Mouse (Mus musculus) ES-Bruce4 (cell line): Measurements from ENCODE around the gene Large1. TPM values are rescaled to one million over a fixed set of nuclear protein-coding genes. Genes with fewer than 3 reads are reported as not detected.

ENCODE experiments used
- H3K27ac ChIP-seq: 2 replicates; pipeline ENCODE4 v1.5.1; 2012; ENCODE audit warnings: low read length, inconsistent platforms; ENCODE audit not compliant: insufficient read depth
- H3K27me3 ChIP-seq: 2 replicates; pipeline ENCODE4 v1.6.1; 2012; ENCODE audit warnings: mild to moderate bottlenecking, low read length, inconsistent platforms; ENCODE audit not compliant: control insufficient read depth, poor library complexity, insufficient read depth, severe bottlenecking
- H3K36me3 ChIP-seq: 2 replicates; pipeline ENCODE4 v1.6.1; 2012; ENCODE audit warnings: inconsistent platforms, mild to moderate bottlenecking, low read length, moderate library complexity; ENCODE audit not compliant: control insufficient read depth, poor library complexity, insufficient read depth, severe bottlenecking
- H3K4me1 ChIP-seq: one replicate; pipeline ENCODE4 v1.8.1; 2011; ENCODE audit warnings: low read length; ENCODE audit not compliant: control insufficient read depth, insufficient read depth
- H3K4me3 ChIP-seq: 2 replicates; pipeline ENCODE4 v1.5.1; 2011; ENCODE audit warnings: low read depth, mild to moderate bottlenecking, low read length
- H3K9ac ChIP-seq: 2 replicates; pipeline ENCODE4 v1.6.1; 2012; ENCODE audit warnings: low read depth, mild to moderate bottlenecking, inconsistent platforms; ENCODE audit not compliant: poor library complexity, severe bottlenecking
- H3K9me3 ChIP-seq: replicated peaks from 2 replicates; pipeline ENCODE4 v1.6.1; 2012; ENCODE audit warnings: mild to moderate bottlenecking, low read length, inconsistent platforms; ENCODE audit not compliant: control insufficient read depth, poor library complexity, insufficient read depth, severe bottlenecking
- CTCF ChIP-seq: IDR thresholded peaks from one replicate; pipeline ENCODE4 v1.8.1; 2011; ENCODE audit warnings: low read depth, low read length
- EP300 ChIP-seq: IDR thresholded peaks from 2 replicates; pipeline ENCODE4 v1.6.1; 2011; ENCODE audit warnings: low read depth, low read length; ENCODE audit not compliant: insufficient read depth
- POLR2A ChIP-seq: IDR thresholded peaks from one replicate; pipeline ENCODE4 v1.8.1; 2011; ENCODE audit warnings: low read length; ENCODE audit not compliant: insufficient read depth
- polyA plus RNA-seq: library from polyadenylated mRNA; stranded (reverse); fragments of >200 nt; gene quantifications from 2 replicates; pipeline ENCODE4 v1.2.4, GENCODE M21; 2011; ENCODE audit warnings: low read depth; ENCODE audit not compliant: missing spikeins, insufficient read depth, insufficient read length

Large1 gene
- polyA plus RNA-seq, 1 experiment: 20.2 TPM

GRCm38 (mm10) chr8:72833112-72833511 lies 520.2 kb downstream of the Large1 start:
- Histone ChIP-seq H3K9ac (no peak overlapping the region), H3K4me3 (no peak overlapping the region), H3K27me3 (no peaks in the 10 kb centered on the region), H3K4me1 (no peaks in the 10 kb centered on the region), H3K36me3 (no peaks in the 10 kb centered on the region), H3K9me3 (no peaks in the 10 kb centered on the region), H3K27ac (no peak overlapping the region)
- TF ChIP-seq CTCF (peak; percentile 2), EP300 (no peak), POLR2A (no peak)

- TF ChIP-seq EP300 (no peak), POLR2A (no peak), CTCF (no peak)
- Histone ChIP-seq H3K4me1 (no peaks in the 10 kb centered on the region), H3K9ac (no peak overlapping the region), H3K36me3 (no peaks in the 10 kb centered on the region), H3K4me3 (no peak overlapping the region), H3K27me3 (no peaks in the 10 kb centered on the region), H3K27ac (no peak overlapping the region), H3K9me3 (no peaks in the 10 kb centered on the region)
Observed at GRCm38 (mm10) chr8:72832371-72832770, 521.0 kb downstream of the Large1 start.

- Histone ChIP-seq H3K9me3 (no peaks in the 10 kb centered on the region), H3K4me1 (no peaks in the 10 kb centered on the region)
Observed at GRCm38 (mm10) chr8:72817655-72818349, 535.5 kb downstream of the Large1 start.

GRCm38 (mm10) chr8:72816679-72817078 lies 536.7 kb downstream of the Large1 start:
- TF ChIP-seq POLR2A (no peak), EP300 (no peak), CTCF (no peak)
- Histone ChIP-seq H3K9ac (no peak overlapping the region), H3K4me3 (no peak overlapping the region), H3K36me3 (no peaks in the 10 kb centered on the region), H3K27ac (no peak overlapping the region), H3K4me1 (no peaks in the 10 kb centered on the region), H3K27me3 (no peaks in the 10 kb centered on the region), H3K9me3 (no peaks in the 10 kb centered on the region)

More at GRCm38 (mm10) chr8:72817655-72818349, 535.5 kb downstream of the Large1 start:
- TF ChIP-seq CTCF: no peak
- TF ChIP-seq EP300: no peak
- no peak for TF ChIP-seq POLR2A
- Histone ChIP-seq H3K27me3 (no peaks in the 10 kb centered on the region), H3K4me3 (no peak overlapping the region), H3K9ac (no peak overlapping the region), H3K36me3 (no peaks in the 10 kb centered on the region), H3K27ac (no peak overlapping the region)

GRCm38 (mm10) chr8:72815681-72816080 lies 537.7 kb downstream of the Large1 start:
- no peaks in the 10 kb centered on the region for H3K9me3 ChIP-seq
- H3K4me3 ChIP-seq: no peak overlapping the region
- no peak overlapping the region for H3K27ac ChIP-seq
- H3K9ac ChIP-seq: no peak overlapping the region
- H3K36me3 ChIP-seq: no peaks in the 10 kb centered on the region
- no peaks in the 10 kb centered on the region for H3K4me1 ChIP-seq
- H3K27me3 ChIP-seq: no peaks in the 10 kb centered on the region
- TF ChIP-seq CTCF: no peak
- no peak for TF ChIP-seq EP300
- TF ChIP-seq POLR2A: no peak

GRCm38 (mm10) chr8:72812690-72813089 lies 540.6 kb downstream of the Large1 start:
- no peaks in the 10 kb centered on the region for H3K9me3 ChIP-seq
- no peak overlapping the region for H3K9ac ChIP-seq
- H3K4me1 ChIP-seq: no peaks in the 10 kb centered on the region
- TF ChIP-seq EP300 (no peak), CTCF (no peak), POLR2A (no peak)
- no peak overlapping the region for H3K4me3 ChIP-seq
- no peaks in the 10 kb centered on the region for H3K27me3 ChIP-seq
- H3K36me3 ChIP-seq: no peaks in the 10 kb centered on the region
- H3K27ac ChIP-seq: no peak overlapping the region
